Mouse (Mus musculus) embryo, embryonic 11 days (tissue): ENCODE data around the gene Mcfd2.
"Not testable (repeated sequence)": the region's sequence is repeated elsewhere in the genome, so short reads cannot be mapped to it uniquely, and the experiment has no call there.

Source experiments
- DNase-seq: peaks from one replicate; pipeline ENCODE4 v3.0.0-alpha.2; 2015

Mcfd2 gene

DNA sequence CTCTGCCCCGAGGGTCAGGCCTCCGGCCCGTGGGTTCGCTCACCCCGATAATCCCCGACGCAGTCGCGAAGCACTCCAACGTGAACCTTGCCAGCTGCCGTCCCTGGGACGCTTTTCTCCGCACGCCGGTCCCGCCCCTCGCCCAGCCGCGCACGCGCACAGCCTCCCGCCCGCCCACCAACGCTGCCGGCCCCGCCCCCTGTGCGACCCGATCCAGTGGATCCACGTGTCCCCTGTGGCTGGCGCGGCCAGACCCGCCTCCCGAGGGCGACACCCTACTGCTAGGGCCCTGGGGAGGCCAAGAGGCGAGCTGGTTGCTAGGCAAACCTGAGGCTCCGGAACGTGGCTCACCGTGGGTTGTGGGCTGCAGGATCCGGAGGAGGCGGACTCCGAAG is at the start of gene Mcfd2:
TSS of gene Mcfd2 (minus strand) at position 144 of the 395 bp plus-strand sequence.
- DNase-seq: peak; percentile 94

DNA sequence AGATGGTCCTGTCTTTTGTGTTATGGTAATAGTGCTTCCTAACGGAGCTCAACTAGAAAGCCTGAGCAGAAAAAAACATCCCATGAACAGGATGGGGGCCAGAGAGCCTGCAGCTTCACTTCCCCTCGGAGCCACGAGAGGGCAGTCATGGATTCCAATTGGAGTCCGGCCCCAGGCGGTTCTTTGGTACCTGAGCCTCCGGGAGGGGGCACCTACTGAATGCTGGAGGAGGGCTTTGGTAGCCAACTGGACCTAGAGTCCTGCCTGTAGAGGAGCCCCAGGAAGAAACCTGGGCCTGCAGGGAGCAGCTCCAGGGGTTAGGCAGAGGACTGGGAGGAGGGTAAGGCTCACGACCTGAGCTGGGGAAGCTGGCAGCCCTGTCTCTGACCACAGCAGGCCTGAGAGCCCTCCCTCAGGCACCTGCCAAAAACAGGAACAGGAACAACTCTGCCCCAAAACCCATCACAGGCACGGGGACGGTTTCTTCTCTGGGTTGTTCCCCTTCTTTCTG is 49.3 kb upstream of the Mcfd2 start:
- DNase-seq: peak; percentile 93

DNA sequence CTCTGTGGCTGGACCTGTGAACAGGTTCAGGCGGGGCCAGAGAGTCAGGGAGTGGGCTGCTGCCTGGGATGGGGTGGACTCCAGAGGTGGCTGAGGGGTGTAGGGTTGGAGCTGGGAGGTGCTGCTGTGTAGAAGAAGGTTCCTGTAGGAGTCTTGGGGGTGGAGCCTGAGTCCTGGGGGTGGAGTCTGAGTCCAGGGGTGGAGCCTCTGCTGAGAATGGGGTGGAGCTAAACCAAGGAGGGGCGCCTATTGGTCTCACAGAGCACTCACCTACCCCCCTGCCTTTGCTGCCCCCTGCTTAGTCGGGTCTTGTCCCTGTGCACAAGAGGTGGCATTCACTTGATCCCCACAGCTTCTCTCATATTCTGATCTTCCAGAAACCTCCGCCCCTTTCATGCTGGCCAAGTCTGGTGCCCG is 48.8 kb upstream of the Mcfd2 start:
- DNase-seq: no peak

DNA sequence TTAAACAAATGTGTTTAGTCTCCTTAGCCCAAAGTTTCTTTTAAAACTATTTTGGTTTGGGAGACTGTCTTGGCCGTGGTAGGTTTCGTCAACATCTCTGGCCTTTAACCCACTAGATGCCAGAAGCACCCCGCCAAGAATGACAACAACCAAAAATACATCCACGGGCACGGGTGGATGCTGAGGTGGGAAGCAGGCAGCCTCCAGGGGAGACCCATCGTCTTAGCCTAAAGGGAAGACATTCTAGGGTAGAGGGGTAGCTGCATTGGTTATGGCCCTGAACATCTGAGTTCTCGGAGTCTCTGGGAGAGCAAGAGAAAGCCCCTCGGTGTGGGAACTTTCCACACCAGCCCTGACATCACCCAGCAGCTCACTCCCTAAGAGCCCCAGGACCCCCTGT is 48.4 kb upstream of the Mcfd2 start:
- no peak for DNase-seq

DNA sequence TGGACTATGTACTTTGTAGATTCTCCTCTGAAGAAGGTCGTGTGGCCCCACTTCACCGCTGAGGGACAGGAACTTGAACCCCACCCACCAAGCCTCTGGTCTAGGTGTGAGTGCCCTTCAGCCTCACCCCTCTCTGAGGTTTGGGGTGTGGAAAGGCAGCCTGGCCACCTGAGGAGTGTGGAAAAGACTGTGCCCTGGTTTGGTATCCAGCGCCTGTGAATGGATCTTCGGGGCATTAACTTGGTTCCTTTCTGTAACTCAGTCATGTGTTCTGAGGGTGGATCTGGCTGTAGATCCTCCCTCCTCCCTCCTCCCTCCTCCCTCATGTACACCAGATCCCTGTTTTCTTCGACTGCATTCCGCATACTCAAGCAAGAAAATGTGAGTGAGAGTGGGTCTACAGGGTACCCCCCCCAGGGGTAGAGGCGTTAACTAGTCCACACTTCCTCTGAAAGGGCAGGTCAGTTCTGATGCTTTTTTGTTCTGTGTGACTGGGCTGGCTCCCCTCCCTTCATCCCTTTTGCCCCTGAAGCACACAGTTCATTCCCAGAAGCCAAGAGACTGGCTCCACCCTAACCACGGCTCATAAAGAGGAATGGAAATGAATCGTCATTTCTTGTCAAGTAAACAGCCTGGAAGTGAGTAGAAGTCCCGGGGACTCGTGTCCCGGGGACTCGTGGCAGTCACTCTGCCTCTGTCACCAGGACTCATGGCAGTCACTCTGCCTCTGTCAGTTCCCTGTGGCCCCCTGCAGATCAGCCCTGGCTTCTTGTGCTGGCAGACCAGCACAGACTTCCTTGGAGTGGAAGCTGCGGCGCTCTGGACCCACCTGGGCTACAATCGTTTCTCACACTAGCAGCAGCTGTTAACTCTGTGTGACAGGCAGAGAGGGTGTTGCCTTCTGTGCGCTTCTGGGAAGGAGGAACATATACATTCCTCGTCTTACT is 47.5 kb upstream of the Mcfd2 start:
- DNase-seq: no peak

DNA sequence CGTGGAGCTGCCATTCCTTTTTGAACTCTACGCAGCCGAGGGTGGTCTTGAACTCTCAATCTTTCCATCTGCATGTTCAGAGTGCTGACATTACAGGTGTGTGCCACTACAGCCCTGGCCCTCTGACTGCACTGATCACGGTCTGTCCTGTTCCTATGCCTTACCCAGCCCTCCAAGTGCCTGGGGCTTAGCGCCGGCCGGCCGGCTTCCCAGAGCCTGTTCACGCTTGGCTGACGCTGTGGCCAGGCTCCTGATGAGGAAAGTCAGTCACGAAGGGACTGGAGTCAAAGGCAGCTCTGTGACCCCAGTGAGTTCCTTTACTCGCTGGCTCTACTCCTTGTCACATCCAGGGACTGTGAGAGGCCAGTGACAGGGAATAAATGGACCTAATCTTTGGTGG is 46.6 kb upstream of the Mcfd2 start:
- peak; percentile 34 for DNase-seq

DNA sequence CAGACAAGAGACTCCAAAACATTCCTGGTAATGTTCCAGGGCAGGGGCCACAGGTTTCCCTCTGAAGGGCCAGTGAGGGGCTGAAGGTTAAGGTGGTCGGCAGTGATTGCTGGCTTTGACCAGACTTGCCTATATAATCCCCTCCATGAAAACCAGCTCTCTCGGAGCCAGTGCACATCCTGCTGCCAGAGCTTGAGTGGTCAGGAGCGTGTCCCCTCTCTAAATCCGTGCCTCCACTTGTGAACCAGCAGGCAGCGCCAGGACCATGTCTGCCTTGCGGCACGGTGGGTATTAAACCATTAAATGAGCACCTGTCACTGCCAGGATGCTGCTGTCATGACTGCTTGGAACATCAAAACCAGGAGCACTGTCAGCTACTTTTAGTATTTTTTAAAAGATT is 44.8 kb upstream of the Mcfd2 start:
- DNase-seq: no peak

DNA sequence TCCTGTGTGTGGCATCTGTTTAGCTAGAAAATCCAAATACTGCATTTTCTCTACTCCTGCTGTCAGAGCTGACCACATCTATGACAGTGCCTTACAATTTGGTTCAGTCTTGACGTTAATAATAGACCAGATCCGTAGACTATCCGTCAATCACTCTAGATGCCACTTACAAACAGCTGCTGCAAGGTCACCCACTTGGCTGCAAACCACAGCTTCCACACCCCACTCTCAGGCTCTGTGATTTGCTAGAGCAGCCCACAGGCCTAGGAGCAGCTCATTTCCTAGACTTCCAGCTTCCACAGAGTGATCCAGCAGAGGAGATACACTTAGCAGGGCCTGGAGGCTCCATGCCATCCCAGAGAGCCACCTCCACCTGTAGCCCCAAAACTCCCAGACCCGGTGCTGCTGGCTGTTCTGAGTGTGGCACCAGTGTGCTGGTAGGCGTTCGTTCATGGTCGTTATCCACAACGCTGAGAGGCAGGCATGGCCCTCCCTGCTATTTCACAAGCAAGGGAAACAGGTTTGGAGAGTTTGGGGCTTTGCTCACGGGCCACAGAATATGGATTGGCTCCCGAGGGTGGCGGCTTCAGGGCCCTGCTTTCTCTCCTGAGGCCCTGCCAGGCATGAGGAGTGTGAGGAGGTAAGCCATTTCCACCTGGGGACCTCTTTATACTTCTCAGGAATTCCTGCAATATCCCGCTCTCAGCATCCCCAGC is 43.5 kb upstream of the Mcfd2 start:
- DNase-seq: no peak

DNA sequence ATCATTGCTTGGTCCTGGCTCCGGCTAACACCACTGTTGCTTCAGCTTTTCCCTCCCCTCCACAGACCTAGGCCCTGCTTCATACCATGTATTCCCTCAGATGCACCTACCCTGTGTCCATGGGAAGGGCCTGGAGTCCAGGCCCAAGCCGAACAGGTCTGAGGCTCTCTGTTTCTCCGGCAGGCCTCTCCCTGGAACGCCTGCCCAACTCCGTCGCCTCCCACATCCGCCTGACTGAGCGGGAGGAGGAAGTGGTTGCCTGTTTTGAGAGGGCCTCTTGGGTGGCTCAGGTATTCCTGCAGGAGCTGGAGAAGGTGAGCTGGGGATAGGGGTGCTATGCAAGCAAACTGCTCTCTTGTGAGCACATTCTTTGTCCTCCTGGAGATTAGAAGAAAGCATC is 41.0 kb upstream of the Mcfd2 start:
- no peak for DNase-seq

DNA sequence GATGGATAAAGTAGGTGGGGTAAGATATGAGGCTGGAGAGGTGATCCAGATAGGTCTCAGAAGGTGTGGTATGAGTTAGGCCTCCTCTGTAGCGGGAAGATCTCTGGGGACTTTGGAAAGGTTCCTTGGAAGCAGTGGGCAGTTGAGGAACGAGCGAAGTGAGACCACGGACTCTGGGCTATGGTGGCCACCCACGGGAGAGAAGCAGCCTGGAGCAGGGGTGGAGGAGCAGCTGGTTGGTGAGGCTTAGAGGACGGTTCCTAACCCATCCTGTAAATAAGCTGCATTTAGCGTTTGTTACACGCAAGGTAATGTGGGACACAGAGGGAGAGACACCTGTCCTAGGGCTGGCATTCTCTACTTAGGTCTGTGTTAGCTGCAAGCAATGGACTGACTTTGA is 39.3 kb upstream of the Mcfd2 start:
- no peak for DNase-seq

DNA sequence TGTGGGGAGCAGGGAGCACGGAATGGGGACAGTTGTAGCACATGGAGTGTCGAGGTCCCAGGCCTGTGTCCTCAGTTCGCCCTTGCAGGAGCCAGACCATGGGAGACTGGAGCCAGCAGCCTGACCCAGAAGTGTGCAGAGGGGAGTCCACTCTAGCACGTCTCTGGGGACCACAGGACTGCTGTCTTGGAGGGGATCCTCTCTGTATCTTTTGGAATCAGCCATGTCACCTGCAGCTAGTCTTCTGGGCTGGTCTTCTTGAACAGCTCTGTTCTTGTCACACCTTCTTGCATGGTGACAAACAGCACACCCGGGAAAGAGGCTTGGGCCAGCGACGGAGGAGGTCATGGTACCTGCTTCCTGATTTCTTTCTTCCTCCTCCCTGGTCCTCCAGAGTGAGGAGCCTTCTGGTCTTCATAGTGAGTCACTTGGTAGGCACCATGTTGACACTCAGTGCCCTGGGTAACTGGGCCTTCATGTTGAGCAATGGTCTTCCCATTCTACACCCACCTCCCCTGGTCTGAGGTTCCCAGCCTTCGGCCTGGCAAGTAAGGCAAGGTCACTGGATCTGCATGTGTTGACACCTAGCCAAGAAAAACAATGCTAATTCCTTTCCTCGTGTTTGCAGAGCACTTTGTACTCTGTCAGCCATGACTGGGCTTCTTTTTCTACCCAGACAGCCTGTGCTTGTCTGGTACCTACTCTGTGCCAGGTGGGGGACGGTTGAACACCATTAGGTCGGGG is 38.6 kb upstream of the Mcfd2 start:
- no peak for DNase-seq

DNA sequence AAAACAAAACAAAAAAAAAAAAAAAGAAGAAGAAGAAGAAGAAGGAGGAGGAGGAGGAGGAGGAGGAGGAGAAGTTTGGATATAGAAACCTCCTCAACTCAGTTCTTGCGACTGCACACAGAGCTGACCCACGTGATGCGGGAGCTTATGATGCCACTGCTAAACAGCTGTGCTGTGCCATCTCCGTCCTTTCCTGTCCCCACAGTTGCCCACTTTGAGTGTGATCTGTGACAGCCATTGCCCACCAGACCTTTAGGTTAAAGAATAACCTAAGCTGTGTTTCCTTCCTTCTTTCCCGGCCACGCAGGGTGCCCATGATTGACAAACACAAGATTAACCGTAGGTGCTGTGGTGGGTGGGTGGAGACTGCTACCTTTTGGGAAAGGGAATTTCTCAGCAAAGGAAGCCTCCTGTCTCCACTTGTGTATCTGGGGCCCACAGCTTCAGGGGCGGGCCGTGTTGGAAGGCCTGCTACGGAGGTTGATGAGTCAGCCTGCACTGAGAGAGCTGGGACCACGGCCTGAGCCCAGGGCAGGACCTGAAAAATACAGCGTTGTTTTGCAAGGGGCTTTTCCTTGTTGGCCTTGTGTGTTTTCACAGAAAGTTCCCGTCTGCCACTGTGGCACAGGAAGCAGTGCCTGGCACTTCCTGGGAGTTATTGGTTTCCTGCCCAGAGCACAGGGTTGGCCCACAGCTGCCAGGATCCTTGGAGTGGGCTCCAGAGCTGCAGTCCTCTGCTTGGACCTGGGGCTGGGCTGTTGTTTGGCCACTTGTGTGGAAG is 36.5 kb upstream of the Mcfd2 start:
- no peak for DNase-seq

DNA sequence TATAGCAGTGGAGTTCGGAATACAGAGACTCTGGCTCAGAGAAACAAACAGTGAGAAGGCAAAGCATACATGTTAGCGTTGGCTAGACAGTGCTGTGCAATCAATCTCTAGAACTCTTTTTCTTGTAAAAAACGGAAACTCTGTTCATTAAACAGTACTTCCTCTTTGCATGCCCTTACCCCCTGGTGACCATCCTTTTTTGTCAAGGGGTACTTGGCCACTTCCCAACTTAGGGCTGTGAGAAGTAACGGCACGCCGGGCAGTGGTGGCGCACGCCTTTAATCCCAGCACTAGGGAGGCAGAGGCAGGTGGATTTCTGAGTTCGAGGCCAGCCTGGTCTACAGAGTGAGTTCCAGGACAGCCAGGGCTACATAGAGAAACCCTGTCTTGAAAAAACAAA is 35.9 kb upstream of the Mcfd2 start:
- DNase-seq: not testable (repeated sequence)

DNA sequence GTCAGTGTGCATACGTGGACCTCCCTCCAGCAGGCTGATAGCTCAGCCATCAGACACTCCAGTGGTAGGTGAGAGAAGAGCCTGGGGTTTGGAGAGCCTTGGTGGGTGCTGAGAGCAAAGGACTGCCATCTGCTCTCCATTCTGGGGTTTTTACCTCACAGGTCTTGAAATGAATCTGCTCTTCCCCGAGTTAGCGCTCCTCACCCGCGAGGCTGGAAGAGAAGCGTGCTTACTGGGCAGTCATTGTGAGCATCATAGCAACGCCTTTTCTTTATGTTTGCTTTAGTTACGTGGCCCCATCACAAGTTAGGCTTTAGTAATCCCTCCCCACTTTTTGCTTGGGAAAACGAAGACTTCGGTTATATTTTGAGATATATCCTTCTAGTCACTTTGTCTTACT is 34.6 kb upstream of the Mcfd2 start:
- DNase-seq: no peak

DNA sequence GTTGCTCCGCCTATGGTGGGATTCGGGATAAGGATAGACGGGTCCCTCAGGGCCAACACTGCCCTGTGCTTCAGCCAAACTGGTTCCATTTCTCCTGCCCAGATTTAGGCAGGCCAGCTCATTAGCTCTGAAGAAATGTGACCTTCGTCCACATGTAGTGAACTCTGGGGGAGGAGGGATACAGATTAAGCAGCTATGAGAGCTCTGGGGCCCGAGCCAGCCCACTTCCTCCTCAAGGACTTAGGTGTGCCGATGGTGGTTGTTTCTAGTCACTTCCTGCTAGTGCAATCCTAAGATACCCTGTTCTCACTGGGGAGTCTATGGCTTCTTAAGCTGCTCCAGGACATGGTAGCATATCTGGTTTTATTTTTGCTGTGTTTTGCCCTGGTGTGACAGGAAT is 33.2 kb upstream of the Mcfd2 start:
- DNase-seq: no peak

DNA sequence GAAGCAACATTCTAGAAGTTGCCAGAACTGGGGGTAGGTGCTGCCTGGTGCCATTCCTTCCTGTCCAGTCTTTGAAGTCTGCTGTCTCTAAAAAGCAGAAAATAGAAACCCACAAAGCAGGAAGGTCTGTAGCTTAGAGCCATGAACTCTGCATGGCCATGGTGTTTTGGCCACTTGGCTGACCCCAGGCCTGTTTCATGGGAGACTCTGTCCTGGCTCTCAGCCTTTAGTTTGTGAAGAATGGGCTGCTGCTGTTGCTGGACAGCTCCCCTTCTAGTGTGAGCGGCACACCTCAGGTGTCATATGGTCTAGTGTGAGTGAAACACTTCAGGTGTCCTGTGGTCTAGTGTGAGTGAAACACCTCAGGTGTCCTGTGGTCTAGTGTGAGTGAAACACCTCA is 31.0 kb upstream of the Mcfd2 start:
- not testable (repeated sequence) for DNase-seq

DNA sequence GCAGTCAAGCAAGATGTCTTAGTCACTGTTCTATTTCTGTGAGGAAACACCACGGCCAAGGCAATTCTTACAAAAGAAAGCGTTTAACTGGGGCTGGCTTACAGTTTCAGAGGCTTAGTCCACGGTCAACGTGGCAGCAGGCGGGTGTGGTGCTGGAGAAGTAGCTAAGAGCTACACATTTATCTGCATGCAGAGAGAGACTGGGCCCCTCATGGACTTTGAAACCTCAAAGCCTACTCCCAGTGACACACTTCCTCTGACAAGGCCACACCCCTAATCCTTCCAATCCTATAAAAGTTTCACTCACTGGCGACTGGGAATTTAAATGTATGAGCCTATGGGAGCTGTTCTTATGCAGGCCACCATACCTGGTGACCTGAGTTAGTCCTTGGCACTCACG is 30.0 kb upstream of the Mcfd2 start:
- DNase-seq: no peak

DNA sequence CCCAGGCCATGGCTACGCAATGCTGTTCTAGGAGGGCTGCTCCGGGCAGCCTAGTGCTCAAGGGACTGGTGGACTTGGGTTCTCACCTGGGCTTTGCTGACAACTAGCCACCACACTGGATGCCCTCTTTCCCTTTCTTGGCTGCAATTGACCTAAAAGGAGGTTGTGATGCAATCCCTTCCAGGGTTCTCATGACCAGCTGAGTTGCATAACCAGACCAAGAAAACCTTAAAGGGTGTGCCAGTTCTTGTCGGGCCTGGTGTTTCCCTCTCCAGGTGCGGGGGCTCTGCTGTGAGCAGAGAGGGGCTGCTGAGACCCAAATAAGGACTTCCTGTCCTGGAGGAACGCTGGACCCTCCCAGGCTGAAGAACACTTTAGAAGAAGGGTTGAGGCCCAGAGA is 27.4 kb upstream of the Mcfd2 start:
- no peak for DNase-seq

DNA sequence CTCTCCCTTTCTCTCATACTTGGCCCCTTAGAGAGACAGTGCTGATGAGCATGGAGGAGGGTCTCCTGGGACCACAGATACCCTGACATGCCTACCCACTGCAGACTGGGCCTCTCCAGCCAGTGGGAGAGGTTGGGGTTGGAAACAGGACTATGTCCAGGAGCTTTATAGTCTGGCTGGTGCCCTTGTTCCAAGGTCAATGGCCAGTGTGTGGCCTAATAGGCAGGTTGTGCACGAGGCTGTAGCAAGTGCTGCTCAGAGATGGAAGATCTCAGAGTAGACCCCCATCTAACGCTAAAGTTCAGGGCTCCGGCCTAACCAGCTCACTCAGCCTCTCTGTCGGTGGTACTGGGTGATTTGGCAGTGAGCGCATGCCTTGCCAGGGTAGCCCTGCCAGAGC is 26.0 kb upstream of the Mcfd2 start:
- no peak for DNase-seq

DNA sequence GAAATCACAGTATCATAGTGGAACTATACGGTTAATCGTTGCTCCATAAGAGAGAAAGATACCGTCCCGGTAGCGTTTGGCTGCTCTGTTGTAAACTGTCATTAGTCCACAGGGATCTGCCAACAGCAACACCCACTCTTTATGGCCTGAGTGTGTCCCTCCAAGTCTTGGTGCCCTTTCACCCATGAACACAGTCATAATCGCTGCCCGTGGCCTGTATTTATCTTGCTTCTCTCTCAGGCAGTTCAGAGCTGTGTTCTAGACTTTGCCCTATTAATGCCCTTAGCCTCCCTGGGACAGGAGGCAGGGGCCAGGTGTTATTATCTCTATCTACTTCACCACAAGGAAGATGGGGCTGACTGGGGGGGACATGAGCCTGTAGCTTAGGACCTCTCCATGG is 25.3 kb upstream of the Mcfd2 start:
- DNase-seq: no peak

DNA sequence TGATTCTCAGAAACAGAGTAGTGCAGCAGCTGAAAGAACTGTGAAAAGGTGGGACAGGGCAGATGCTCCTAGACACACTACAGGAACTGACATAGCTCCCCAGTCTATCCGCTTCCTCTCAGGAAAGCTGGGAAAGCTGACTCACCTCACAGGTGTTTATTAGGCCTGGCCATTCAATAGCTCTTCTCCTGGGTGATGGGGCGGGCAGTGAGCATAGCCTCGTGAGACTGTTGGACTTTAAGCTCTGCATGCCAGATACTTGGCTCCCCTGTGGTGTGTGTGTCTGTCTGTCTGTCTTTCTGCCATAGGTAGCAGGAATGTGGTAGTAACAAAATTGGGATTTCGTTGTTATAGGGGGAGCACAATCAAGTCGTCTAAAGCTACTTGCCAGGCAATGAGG is 23.6 kb upstream of the Mcfd2 start:
- DNase-seq: no peak

DNA sequence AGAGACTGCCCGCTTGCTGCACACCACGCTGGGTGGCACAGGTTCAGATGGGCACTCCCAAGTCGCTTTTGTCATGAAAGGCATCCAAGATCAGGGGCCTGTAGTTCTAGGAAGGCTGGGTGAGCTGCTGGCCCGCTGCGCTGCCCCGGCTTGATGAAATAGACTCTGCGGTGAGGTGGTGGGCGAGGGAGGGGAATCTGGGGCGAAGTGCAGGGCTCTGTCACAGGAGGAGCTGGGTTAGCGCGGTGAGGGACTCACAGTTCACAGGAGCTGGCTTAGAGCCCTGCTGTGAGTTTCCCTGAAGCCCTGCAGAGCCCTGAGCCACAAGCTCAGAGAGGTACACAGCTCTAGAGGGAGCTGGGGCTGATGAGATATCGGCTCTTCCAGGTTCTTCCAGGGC is 22.4 kb upstream of the Mcfd2 start:
- no peak for DNase-seq
